Mouse (Mus musculus) megakaryocyte-erythroid progenitor cell, adult 5-6 weeks (primary cell): ENCODE results near the gene Amigo1. TPM values are rescaled to one million over a fixed set of nuclear protein-coding genes. Genes with fewer than 3 reads are reported as not detected.

Experiments
- ATAC-seq: replicated peaks from 2 replicates; pipeline ENCODE4 v1.8.0; 2016; ENCODE audit warnings: mild to moderate bottlenecking, inconsistent platforms; ENCODE audit not compliant: severe bottlenecking, poor library complexity, low FRiP score, low TSS enrichment
- total RNA-seq, 2 experiments: library from RNA; stranded (forward) in 1 of 2; stranded (reverse) in 1 of 2; fragments of 200-1000, 215-1000 nt in 1 of 2; fragments of >200 nt in 1 of 2; fragmentation: Nextera tagmentation in 1 of 2; gene quantifications; 2 replicates each; pipeline ENCODE4 v1.2.3; 2014 to 2017

Amigo1 gene
- total RNA-seq, 2 experiments from 2014 or later, result 0.66 to 1.3 TPM

DNA sequence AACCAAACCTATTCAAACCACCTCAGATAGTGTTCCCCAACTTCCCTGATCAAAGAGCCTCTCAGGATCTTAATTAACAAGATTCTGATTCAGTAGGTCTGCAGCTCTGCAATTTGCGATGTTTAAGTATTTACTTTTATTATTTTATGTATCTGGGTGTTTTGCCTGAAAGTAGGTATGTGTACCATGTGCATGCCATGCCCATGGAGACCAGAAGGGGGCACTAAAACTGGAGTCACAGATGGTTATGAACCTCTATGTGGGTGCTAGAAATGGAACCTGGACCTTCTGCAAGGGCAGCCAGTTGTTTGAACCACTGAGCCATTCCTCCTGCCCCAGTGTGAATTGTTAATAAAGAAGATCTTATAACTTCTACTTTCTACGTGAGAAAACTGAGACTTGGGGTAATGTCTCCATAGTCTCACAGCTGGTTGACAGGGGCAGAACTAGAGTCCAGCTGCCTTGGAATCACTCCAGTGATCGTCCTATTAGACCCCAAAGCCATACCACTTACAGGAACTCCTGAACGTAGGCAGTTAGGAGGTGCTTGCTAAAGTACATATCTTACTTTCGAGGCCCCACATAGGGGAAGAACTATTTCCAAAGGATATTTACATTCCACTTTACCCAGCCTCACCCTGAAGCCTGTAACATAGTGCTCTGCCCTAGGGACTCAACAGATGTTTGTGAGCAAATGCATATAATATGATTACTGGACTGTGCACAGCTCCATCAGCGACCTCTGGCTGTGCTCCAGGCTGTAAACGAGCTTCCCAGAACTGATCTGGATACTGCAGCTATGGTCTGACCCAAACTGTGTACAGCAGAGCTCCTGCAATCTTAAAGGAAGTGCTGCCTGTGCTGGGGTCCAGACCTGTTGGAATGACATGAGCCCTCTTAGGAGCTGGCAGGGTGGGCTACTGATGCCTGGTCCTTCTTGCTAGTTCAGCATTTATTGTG, 7.1 kb upstream of the Amigo1 start:
- no peak for ATAC-seq

DNA sequence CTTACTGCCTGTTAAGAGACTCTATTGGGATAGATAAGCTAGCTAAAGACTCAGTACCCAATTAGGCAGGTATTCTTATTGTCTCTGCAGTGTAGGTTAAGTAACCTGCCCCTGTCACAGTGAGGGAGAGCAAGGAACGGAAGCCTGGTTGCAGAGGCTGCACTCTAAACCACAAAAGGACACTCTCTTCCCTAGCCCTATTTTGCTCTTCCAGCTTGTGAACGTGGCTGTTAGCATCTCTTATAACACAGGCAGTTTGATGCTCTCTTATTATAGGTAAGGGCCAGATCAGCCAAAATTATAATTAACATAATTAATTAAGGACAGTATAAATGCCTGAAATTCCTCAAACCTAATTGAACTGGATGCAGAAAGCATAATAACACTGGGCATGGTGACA, 5.6 kb upstream of the Amigo1 start:
- no peak for ATAC-seq

- ATAC-seq, result no peak
Observed at GRCm38 (mm10) chr3:108184742-108185141, 1.4 kb upstream of the Amigo1 start.

DNA sequence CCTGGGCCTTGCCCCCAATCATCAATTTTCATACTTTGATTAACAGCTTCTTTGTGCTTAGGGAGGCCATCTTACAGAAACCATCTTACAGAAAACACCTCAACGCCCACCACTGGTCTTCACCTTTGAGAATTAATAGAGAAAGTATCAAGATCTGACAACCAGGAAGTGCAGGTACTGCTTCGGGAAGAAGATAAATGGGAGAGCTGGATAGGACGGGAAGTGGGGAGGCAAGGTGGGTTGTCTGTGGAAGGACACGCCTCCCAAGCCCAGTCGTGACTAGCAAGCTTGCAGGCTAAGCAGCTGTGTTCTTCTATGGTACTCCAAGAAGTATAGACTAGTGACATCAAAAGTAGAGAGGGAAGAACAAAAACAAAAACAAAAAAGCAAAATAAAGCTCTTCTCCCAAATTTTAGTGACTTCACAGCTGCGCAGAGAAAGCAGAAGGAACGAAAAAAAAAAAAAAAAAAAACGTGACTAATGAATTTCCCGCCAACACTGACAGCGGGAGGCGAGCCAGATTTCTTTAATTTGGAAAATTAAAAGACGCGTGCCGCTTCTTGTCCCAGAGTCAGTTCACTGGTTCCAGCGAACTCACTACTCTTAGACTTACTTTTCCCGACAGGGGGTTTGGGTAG, 556 bp upstream of the Amigo1 start:
- ATAC-seq, result no peak

DNA sequence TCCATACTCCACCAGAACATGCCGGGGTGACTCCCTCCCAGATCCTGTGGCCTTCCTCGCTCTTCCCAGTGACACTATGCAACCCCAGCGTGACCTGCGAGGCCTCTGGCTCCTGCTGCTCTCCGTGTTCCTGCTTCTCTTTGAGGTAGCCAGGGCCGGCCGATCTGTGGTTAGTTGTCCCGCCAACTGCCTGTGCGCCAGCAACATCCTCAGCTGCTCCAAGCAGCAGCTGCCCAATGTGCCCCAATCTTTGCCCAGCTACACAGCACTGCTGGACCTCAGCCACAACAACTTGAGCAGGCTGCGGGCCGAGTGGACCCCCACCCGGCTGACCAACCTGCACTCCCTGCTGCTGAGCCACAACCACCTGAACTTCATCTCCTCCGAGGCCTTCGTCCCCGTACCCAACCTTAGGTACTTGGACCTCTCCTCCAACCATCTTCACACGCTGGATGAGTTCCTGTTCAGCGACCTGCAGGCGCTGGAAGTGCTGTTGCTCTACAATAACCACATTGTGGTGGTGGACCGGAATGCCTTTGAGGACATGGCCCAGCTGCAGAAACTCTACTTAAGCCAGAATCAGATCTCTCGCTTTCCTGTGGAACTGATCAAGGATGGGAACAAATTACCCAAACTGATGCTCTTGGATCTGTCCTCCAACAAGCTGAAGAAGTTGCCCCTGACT, 1.1 kb downstream of the Amigo1 start:
- ATAC-seq, result no peak

GRCm38 (mm10) chr3:108188716-108189490, 2.8 kb downstream of the Amigo1 start:
- no peak for ATAC-seq

DNA sequence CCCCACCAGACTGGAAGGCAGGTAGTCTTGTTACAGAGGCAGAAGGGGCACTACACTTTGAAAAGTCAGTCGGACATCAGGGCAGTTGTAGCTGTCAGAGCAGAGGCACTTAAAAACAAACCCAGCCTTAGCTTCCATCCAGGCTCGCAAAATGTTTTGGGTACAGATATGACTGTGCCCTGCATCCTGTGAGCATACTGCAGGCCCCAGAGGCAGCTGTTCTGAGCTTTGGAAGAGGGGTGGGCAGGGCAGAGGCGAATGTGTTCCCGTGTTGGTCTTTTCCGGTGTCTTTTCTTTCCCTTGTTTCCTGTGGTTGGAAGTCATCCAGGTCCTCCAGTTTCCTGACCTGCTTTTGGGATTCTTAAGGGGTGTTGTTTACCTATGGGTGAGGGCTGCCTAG, 3.8 kb downstream of the Amigo1 start:
- ATAC-seq, result no peak

DNA sequence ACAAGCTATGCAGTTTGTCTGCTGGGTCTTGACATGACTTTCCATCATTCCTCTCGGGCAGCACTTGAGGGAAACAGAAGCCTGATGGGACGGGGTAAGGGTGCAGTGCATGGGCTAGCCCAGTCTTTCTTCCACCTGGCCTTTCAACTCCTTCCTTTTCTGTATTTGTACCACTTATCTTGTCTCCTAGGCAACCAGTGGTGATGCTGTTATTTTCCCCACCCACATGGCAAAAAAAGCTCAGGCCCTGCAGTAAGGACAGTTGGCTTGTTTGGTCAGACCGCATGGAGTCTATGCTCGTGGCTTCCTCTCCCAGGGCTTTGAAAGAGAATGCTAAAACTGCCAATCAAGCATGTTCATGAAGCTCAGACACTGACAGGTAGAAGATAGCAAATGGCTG, 7.6 kb downstream of the Amigo1 start:
- no peak for ATAC-seq

DNA sequence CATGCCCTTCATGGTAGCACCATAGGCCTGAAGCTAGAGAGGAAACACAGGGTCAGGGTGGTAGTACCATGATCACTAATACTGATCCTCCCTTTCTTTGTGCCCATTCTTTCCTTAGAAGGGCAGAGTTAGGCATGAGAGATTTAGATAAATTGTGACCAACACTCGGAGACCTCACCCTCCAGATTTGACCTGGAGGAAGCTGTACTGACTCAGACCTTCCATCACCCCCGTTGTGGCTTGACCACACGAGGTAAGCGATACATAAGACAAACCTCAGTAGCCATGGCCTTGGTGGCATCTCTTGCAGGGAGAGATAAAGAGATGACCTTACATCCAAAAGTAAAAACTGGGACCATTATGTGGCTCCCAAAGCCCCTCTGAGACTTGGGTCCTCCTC, 9.2 kb downstream of the Amigo1 start:
- no peak for ATAC-seq

DNA sequence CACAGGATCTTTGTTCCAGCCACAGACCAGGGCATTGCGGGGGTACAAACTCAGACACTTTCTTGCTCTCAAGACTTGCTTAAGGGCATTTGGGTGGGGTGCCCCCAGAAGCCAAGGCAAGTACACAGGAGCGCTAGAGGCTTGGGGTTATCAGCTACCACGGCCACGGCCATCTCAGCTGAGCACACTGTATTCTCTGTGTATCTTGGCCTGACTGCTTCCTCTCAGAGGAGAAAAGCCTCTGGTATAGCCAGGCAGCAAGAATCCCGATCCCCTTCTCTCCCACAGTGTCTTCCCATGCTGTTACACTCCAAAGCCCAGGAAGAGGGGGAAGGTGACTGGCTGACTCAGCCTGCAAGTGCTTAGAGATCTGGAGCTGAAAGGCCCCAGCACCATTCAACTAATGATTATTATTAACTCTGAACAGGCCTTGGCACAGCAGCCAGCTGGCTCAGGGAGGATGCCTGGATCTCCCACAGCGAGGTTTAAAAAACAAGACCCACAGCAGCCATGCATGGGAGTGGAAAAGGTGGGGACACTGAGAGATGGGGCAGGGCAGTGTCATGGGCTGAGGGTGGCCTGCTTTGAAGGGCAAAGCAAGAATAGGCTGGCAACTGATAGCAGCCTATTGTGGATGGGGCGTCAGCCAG, 9.9 kb downstream of the Amigo1 start:
- no peak for ATAC-seq

DNA sequence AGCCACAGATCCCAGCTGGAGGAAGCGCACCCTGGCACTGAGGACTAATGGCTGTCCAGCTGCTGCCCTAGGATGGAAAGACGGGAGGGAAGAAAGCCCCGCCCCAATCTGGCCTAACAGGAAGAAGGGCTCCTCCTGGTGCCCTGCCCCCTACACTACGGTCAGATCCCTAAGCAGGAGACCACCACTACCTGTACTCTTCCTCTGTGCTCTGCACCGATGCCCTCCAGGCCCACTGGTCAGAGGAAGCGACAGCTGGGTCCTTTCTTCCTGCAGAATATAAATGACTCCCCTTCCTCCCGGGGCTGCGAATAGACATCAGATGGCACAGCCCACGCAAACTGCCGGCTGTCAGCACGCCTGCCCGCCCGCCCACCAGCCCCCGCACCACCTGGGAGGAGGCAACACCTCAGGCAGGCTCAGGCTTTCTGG, 10.9 kb downstream of the Amigo1 start:
- no peak for ATAC-seq

DNA sequence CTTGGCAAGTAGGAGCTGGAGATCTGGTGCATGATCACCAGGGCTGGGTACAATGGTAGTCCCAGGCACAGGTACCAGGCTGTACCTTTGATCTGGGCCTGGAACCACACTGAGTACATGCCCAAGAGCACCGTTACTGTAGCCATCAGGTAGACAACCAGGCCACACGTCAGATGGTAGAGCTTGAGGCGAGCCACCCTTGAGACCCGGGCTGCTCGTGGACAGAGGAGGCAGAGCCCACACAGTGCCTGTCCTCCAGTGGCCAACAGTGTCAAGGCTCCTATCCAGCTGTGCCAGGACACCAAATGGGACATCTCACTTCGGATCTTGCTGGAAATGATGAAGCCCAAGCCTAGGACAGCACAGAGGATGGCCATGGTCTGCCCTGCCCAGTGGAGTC, 13.1 kb downstream of the Amigo1 start:
- no peak for ATAC-seq

- ATAC-seq, result peak; percentile 88
Observed at GRCm38 (mm10) chr3:108200329-108201323, 14.5 kb downstream of the Amigo1 start, which contains the start of gene Cyb561d1. Cyb561d1 (minus strand) TSS chr3:108201212.

- ATAC-seq, result no peak
Observed at GRCm38 (mm10) chr3:108202506-108202905, 16.4 kb downstream of the Amigo1 start.

GRCm38 (mm10) chr3:108203212-108203611, 17.1 kb downstream of the Amigo1 start:
- no peak for ATAC-seq

GRCm38 (mm10) chr3:108203621-108204325, 17.6 kb downstream of the Amigo1 start:
- 0 out of 2 replicates have a peak, but pooled peaks have one; percentile 32 for ATAC-seq

- ATAC-seq, result no peak
Observed at GRCm38 (mm10) chr3:108204470-108204869, 18.3 kb downstream of the Amigo1 start.
